Mouse (Mus musculus) forebrain, embryonic 10.5 days (tissue): ENCODE data around the gene Zfp868. TPM values are rescaled to one million over a fixed set of nuclear protein-coding genes. Genes with fewer than 3 reads are reported as not detected.
"Not testable (repeated sequence)": the region's sequence is repeated elsewhere in the genome, so short reads cannot be mapped to it uniquely, and the experiment has no call there.

Experiments used
- DNase-seq: peaks from one replicate; pipeline ENCODE4 v3.0.0-alpha.2; 2017; ENCODE audit warnings: low spot score; ENCODE audit errors: extremely low spot score
- H3K27ac ChIP-seq: fragments of 300-500 bp; sonication (generic); 2 replicates; pipeline ENCODE4 v1.5.1; 2016; ENCODE audit warnings: mild to moderate bottlenecking
- H3K27me3 ChIP-seq: fragments of 300-500 bp; sonication (generic); 2 replicates; pipeline ENCODE4 v1.6.1; 2016; ENCODE audit warnings: mild to moderate bottlenecking; ENCODE audit not compliant: poor library complexity, severe bottlenecking
- H3K36me3 ChIP-seq: fragments of 300-500 bp; sonication (generic); replicated peaks from 2 replicates; pipeline ENCODE4 v1.6.1; 2016; ENCODE audit warnings: mild to moderate bottlenecking, moderate library complexity
- H3K4me1 ChIP-seq: fragments of 300-500 bp; sonication (generic); 2 replicates; pipeline ENCODE4 v1.6.1; 2016
- H3K4me3 ChIP-seq: fragments of 300-500 bp; sonication (generic); 2 replicates; pipeline ENCODE4 v1.5.1; 2016; ENCODE audit warnings: mild to moderate bottlenecking, moderate library complexity
- H3K9me3 ChIP-seq: fragments of 300-500 bp; sonication (generic); 2 replicates; pipeline ENCODE4 v1.6.1; 2016; ENCODE audit warnings: mild to moderate bottlenecking, moderate library complexity
- WGBS: fragments of 180-500 bp; shearing (Covaris S2); methylation state at CpG from one replicate; pipeline ENCODE4 v1.1.7; 2016; 5-methylcytosine and 5-hydroxymethylcytosine counted together
- polyA plus RNA-seq: library from polyadenylated mRNA; unstranded; fragments of >200 nt; fragmentation: Nextera tagmentation; extraction: Ambion mirVana; gene quantifications from 2 replicates; pipeline ENCODE4 v1.2.1, GENCODE M21; 2016

Zfp868 gene
- polyA plus RNA-seq = 29.4 and 30.7 TPM in 2 replicates

DNA sequence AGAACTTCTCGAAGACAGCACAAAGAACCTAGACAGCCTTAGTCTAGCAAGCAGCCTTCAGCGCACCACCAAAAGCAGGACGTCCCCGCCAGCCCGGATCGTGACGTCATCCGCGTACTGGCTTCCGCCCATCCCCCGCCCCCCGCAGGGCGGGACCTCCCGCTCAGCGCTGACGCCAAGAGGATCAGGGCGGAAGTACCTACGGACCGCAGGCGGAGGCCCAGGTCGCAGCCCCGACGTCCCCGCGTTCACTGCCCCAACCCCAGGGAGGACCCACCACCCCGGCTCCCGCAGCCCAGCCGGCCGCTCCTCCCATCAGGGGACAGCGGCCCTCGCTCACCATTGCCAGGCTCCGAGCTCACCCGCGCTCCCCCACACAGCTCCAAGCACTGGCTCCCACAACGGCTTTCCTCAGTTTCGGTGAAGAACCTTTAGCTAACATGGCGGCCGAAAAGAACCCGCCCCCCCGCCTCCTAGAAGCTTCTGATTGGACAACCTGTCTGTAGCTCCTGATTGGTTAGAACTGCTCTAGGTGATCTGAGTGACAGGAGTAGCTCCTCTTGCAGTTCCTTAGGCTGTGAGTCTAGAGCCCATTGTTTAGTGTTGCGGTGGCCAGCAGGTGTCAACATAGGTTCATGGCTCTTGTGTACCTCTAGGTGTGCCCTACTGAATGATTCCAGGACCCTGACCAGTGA lies at the start of gene Zfp868:
Gene Zfp868, minus strand, starts transcription at position 454 of the 695 bp plus-strand sequence.
- H3K27me3 ChIP-seq = no peaks in the 10 kb centered on the region
- peak; percentile 97 for DNase-seq
- H3K36me3 ChIP-seq = peaks cover 28% of the 10 kb centered on the region
- under 1% methylated on average over 41 of the region's 41 CpGs for WGBS
- peak within 1 kb of the TSS; percentile 72 for H3K4me3 ChIP-seq
- H3K9me3 ChIP-seq = no peaks in the 10 kb centered on the region
- H3K4me1 ChIP-seq = peaks cover 14% of the 10 kb centered on the region
- peak within 1 kb of the TSS; percentile 97 for H3K27ac ChIP-seq

- not testable (repeated sequence) for H3K4me3 ChIP-seq, DNase-seq, H3K27ac ChIP-seq, H3K4me1 ChIP-seq, H3K27me3 ChIP-seq
- Histone ChIP-seq H3K36me3 (peaks cover 32% of the 10 kb centered on the region), H3K9me3 (peaks cover 11% of the 10 kb centered on the region)
- WGBS = 76% methylated on average over 2 of the region's 2 CpGs
These were observed 39.7 kb upstream of the Zfp868 start for GRCm38 (mm10) chr8:69665051-69665450.

GRCm38 (mm10) chr8:69661294-69661693 lies 35.9 kb upstream of the Zfp868 start:
- Histone ChIP-seq H3K4me3 (no peak overlapping the region), H3K4me1 (no peaks in the 10 kb centered on the region), H3K27me3 (no peaks in the 10 kb centered on the region), H3K36me3 (peaks cover 43% of the 10 kb centered on the region), H3K27ac (no peak overlapping the region), H3K9me3 (peaks cover 13% of the 10 kb centered on the region)
- no peak for DNase-seq

- peaks cover 9% of the 10 kb centered on the region; the same call in 1 of the 2 replicates for H3K27me3 ChIP-seq
- DNase-seq = peak; percentile 92
- H3K9me3 ChIP-seq = peaks cover 4% of the 10 kb centered on the region
- peaks cover 13% of the 10 kb centered on the region for H3K4me1 ChIP-seq
- WGBS = under 1% methylated on average over 55 of the region's 55 CpGs
- H3K27ac ChIP-seq = peak within 1 kb of the TSS; percentile 94
- H3K4me3 ChIP-seq = peak within 1 kb of the TSS; percentile 69
- peaks cover 6% of the 10 kb centered on the region for H3K36me3 ChIP-seq
These were observed 29.1 kb upstream of the Zfp868 start, which contains the start of gene Zfp964 for GRCm38 (mm10) chr8:69654358-69654981. Zfp964 (plus strand) TSS chr8:69654479.

GRCm38 (mm10) chr8:69653808-69654357 lies 28.5 kb upstream of the Zfp868 start:
- Histone ChIP-seq H3K9me3 (peaks cover under 1% of the 10 kb centered on the region; the same call in 1 of the 2 replicates), H3K27ac (peak overlapping the region; percentile 94)
- WGBS = 53% methylated on average over 10 of the region's 10 CpGs

DNA sequence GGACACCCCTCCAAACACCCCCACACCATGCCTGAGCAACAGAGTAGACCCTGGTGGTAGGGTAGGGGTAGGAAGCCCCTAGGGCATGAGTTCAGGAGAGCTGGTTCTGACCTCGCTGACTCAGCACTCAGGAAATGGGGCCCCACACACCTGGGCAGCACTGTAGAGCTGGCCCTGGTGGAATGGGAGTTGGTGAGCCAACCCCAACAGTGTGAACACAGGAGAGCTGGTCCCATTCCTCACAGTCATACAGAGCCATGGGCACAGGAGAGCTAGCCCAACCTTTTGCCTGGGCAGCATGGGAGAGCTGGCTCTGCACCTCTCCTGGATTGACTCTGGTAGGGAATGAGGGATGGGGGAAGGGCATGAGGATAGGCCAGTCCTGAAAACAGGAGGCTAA lies 7.3 kb downstream of the Zfp868 start:
- Histone ChIP-seq H3K27ac (no peak overlapping the region), H3K9me3 (no peaks in the 10 kb centered on the region), H3K36me3 (peaks cover 85% of the 10 kb centered on the region), H3K4me3 (no peak overlapping the region), H3K4me1 (no peaks in the 10 kb centered on the region), H3K27me3 (no peaks in the 10 kb centered on the region)
- DNase-seq = no peak
- WGBS = 94% methylated on average over 1 of the region's 1 CpGs

More at GRCm38 (mm10) chr8:69653808-69654357, 28.5 kb upstream of the Zfp868 start:
- DNase-seq = no peak
- Histone ChIP-seq H3K4me1 (peaks cover 13% of the 10 kb centered on the region), H3K4me3 (peak overlapping the region; percentile 69), H3K27me3 (peaks cover 9% of the 10 kb centered on the region; the same call in 1 of the 2 replicates), H3K36me3 (peaks cover 3% of the 10 kb centered on the region; the same call in 1 of the 2 replicates)

DNA sequence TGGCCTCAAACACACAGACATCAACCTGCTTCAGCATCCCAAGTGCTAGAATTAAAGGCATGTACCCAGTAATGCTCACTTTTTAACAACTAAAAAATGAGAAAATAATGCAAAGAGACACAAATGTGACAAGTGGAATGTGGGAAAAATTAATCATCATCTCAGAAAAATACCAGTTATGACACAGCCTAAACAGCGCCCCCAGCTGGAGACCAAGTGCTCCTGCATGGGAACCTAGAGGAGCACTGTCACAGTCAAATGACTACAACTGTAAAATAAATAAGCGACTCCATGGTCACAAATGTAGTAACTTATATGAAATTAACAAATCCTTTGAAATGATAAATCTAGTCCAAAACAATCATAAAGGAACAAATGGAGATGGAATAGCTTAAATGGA lies 10.7 kb downstream of the Zfp868 start:
- H3K4me1 ChIP-seq = no peaks in the 10 kb centered on the region
- peaks cover 97% of the 10 kb centered on the region for H3K36me3 ChIP-seq
- WGBS = 61% methylated on average over 2 of the region's 2 CpGs
- no peaks in the 10 kb centered on the region for H3K27me3 ChIP-seq
- DNase-seq = no peak
- no peak overlapping the region for H3K27ac ChIP-seq
- H3K4me3 ChIP-seq = no peak overlapping the region
- H3K9me3 ChIP-seq = no peaks in the 10 kb centered on the region

- not testable (repeated sequence) for H3K9me3 ChIP-seq, H3K27me3 ChIP-seq, H3K36me3 ChIP-seq, H3K4me3 ChIP-seq, H3K4me1 ChIP-seq, H3K27ac ChIP-seq, DNase-seq
- 99% methylated on average over 3 of the region's 3 CpGs for WGBS
These were observed 27.8 kb downstream of the Zfp868 start for GRCm38 (mm10) chr8:69597598-69597997.

GRCm38 (mm10) chr8:69584611-69585202 lies 40.6 kb downstream of the Zfp868 start:
- peaks cover 8% of the 10 kb centered on the region for H3K4me1 ChIP-seq
- H3K27ac ChIP-seq = peak overlapping the region; percentile 84
- under 1% methylated on average over 54 of the region's 54 CpGs for WGBS
- peak overlapping the region; percentile 59 for H3K4me3 ChIP-seq
- peak; percentile 54 for DNase-seq
- H3K9me3 ChIP-seq = no peaks in the 10 kb centered on the region
- no peaks in the 10 kb centered on the region for H3K36me3 ChIP-seq
- peaks cover 27% of the 10 kb centered on the region for H3K27me3 ChIP-seq

DNA sequence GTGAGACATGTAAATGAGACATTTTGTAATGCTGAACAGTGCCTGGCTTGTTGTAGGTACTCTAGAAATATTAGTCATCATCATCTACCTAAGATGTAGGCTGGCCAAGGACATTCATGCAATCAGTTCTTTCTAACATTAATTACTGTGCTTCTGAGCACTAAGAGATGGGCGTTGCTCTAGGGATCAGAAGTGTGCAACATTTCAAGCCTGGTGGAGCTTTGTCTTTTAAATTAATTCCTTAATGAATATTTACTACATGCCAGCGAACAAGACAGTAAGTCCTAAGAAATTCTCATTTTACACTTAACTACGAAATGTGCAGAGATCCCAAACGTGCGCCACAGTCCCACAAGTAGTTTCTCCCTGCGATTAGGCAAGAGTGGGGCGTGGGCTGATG lies 41.1 kb downstream of the Zfp868 start:
- Histone ChIP-seq H3K27me3 (peaks cover 27% of the 10 kb centered on the region), H3K27ac (peak overlapping the region; percentile 84), H3K4me3 (peak overlapping the region; percentile 59)
- H3K9me3 ChIP-seq, H3K4me1 ChIP-seq, H3K36me3 ChIP-seq, DNase-seq: not testable (repeated sequence)
- WGBS = 19% methylated on average over 7 of the region's 7 CpGs
